Mouse (Mus musculus) ES-Bruce4 (cell line): Measurements from ENCODE around the gene Phc2.

Experiments used
- CTCF ChIP-seq: IDR thresholded peaks from one replicate; pipeline ENCODE4 v1.8.1; 2011; ENCODE audit warnings: low read depth, low read length
- POLR2A ChIP-seq: IDR thresholded peaks from one replicate; pipeline ENCODE4 v1.8.1; 2011; ENCODE audit warnings: low read length; ENCODE audit not compliant: insufficient read depth

DNA sequence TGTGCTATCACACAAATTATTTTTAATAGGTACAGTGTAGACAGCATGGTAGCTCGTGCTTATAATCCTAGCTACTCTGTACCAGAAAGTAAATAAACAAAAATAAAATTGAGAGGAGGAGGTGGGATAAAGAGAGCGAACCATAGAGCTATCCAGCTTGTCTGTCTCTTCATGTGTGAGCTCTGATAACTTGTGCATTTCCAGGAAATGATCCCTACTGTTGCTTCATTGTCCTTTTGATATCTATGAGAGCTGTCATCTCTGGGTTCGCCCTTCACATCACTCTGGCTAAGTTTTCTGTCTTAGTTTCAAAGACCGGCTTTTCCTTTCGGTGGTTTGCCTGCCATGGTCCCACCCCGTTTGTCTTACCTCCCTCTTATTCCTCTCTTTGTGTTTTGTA is 14.7 kb downstream of the Phc2 start:
- TF ChIP-seq POLR2A (no peak), CTCF (no peak)
